18 mouse cellular contexts compared by ENCODE assay signal in the genomic region with DNA sequence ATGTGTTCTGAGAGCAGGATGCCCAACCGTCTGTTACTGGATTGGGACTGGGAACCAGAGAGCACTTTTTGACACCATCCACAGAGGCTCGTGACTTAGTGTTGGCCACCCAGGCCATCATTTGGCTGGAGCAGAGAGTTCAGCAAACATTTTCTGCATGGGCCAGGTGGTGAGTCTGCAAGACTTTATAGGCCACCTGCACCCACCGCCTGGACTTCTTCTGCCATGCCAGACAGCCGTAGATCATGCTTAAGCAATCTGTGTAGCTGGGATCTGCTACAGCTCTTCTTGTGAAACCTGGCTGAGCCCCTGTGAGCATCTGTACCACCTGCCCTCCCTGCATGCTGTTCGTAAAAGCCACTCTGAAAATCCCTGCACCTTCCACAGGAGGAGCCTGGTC. TPM values are rescaled to one million over a fixed set of nuclear protein-coding genes. Genes with fewer than 3 reads are reported as not detected.
DNase-seq lines count a peak whose midpoint lies in the region; ATAC-seq lines count a peak whose summit lies in the region.
"Had no signal": no experiment of that assay in that cellular context is flagged by ENCODE, and none has a peak within 500 bp of the region (broad histone marks: within the 10 kb centered on the region; RNA-seq: fewer than 3 reads in every experiment).

No protein-coding gene starts in this region.

- H3K36me3 ChIP-seq in forebrain, embryonic 15.5 days = no peaks in the 10 kb centered on the region
- no peaks in the 10 kb centered on the region for H3K36me3 ChIP-seq in forebrain, embryonic 10.5 days (replicated peaks)
- H3K36me3 ChIP-seq in midbrain, embryonic 11.5 days (ENCODE audit: control insufficient read depth, insufficient read depth, low read length) = no peaks in the 10 kb centered on the region
- no peaks in the 10 kb centered on the region for H3K36me3 ChIP-seq in midbrain, embryonic 14.5 days (ENCODE audit: control insufficient read depth, insufficient read depth, low read length)
- peaks cover 14% of the 10 kb centered on the region for H3K36me3 ChIP-seq in neural tube, embryonic 15.5 days
- H3K36me3 ChIP-seq: heart, embryonic 15.5 days; kidney, embryonic 15.5 days; liver, embryonic 13.5 days had no signal

- H3K9ac ChIP-seq in forebrain, embryonic 15.5 days (replicated peaks) = no peak overlapping the region
- H3K9ac ChIP-seq in midbrain, embryonic 11.5 days (ENCODE audit: low read length) = no peak overlapping the region
- no peak overlapping the region for H3K9ac ChIP-seq in midbrain, embryonic 14.5 days (replicated peaks; ENCODE audit: low read length)
- no peak overlapping the region for H3K9ac ChIP-seq in neural tube, embryonic 15.5 days (replicated peaks)
- H3K9ac ChIP-seq: embryonic facial prominence, embryonic 13.5 days; heart, embryonic 15.5 days; kidney, embryonic 15.5 days; liver, embryonic 13.5 days had no signal

- ATAC-seq in forebrain, embryonic 15.5 days (replicated peaks) = no peak
- no peak for ATAC-seq in midbrain, embryonic 11.5 days (ENCODE audit: low FRiP score)
- ATAC-seq in midbrain, embryonic 14.5 days (ENCODE audit: low FRiP score, low TSS enrichment) = no peak
- ATAC-seq in neural tube, embryonic 15.5 days (ENCODE audit: low FRiP score) = no peak
- ATAC-seq: intestine, embryonic 16.5 days had no signal

- no peak for DNase-seq in forebrain, embryonic 10.5 days (ENCODE audit: extremely low spot score, low spot score)
- DNase-seq in midbrain, embryonic 11.5 days (ENCODE audit: low spot score, missing footprints) = peak; percentile 69
- no peak for DNase-seq in midbrain, embryonic 14.5 days
- DNase-seq in cerebellum, adult 9-11 months = peak; percentile 85
- DNase-seq in ovary, postnatal 36 days (ENCODE audit: low spot score) = no peak
- no peak for DNase-seq in natural killer cell, adult 2 months (ENCODE audit: low spot score in 2 of 2)
- DNase-seq: adrenal gland, adult 8-10 months; gastrocnemius, adult 2 months; heart, adult 18-20 months; liver, embryonic 13.5 days; right cerebral cortex, adult 18-20 months; thymus, postnatal 4 days had no signal

- no peak overlapping the region for H3K4me2 ChIP-seq in forebrain, embryonic 15.5 days (replicated peaks)
- H3K4me2 ChIP-seq in midbrain, embryonic 11.5 days = no peak overlapping the region
- H3K4me2 ChIP-seq in midbrain, embryonic 14.5 days (ENCODE audit: low read length) = no peak overlapping the region
- H3K4me2 ChIP-seq in neural tube, embryonic 15.5 days = no peak overlapping the region
- H3K4me2 ChIP-seq: embryonic facial prominence, embryonic 13.5 days; heart, embryonic 15.5 days; kidney, embryonic 15.5 days; liver, embryonic 13.5 days had no signal

- no peaks in the 10 kb centered on the region for H3K27me3 ChIP-seq in forebrain, embryonic 15.5 days
- H3K27me3 ChIP-seq in forebrain, embryonic 10.5 days (ENCODE audit: poor library complexity, severe bottlenecking) = no peaks in the 10 kb centered on the region
- no peaks in the 10 kb centered on the region for H3K27me3 ChIP-seq in midbrain, embryonic 11.5 days (ENCODE audit: control insufficient read depth, insufficient read depth, low read length)
- no peaks in the 10 kb centered on the region for H3K27me3 ChIP-seq in midbrain, embryonic 14.5 days (ENCODE audit: control insufficient read depth, insufficient read depth, low read length)
- no peaks in the 10 kb centered on the region for H3K27me3 ChIP-seq in neural tube, embryonic 15.5 days (replicated peaks)
- H3K27me3 ChIP-seq: embryonic facial prominence, embryonic 13.5 days; heart, embryonic 15.5 days; kidney, embryonic 15.5 days; liver, embryonic 13.5 days had no signal

- peak overlapping the region; percentile 83 for H3K27ac ChIP-seq in forebrain, embryonic 15.5 days (replicated peaks)
- H3K27ac ChIP-seq in forebrain, embryonic 10.5 days = no peak overlapping the region
- no peak overlapping the region for H3K27ac ChIP-seq in midbrain, embryonic 11.5 days (ENCODE audit: low read depth, low read length)
- H3K27ac ChIP-seq in midbrain, embryonic 14.5 days (replicated peaks; ENCODE audit: low read depth, low read length) = no peak overlapping the region
- peak overlapping the region; percentile 54 for H3K27ac ChIP-seq in neural tube, embryonic 15.5 days (replicated peaks)
- H3K27ac ChIP-seq: embryonic facial prominence, embryonic 13.5 days; gastrocnemius, adult 2 months; heart, embryonic 15.5 days; kidney, embryonic 15.5 days; liver, embryonic 13.5 days had no signal

- H3K4me3 ChIP-seq in forebrain, embryonic 15.5 days = no peak overlapping the region
- H3K4me3 ChIP-seq in forebrain, embryonic 10.5 days = no peak overlapping the region
- no peak overlapping the region for H3K4me3 ChIP-seq in midbrain, embryonic 11.5 days (ENCODE audit: low read depth, low read length)
- H3K4me3 ChIP-seq in midbrain, embryonic 14.5 days (replicated peaks; ENCODE audit: low read depth, low read length) = no peak overlapping the region
- H3K4me3 ChIP-seq in neural tube, embryonic 15.5 days (replicated peaks) = no peak overlapping the region
- H3K4me3 ChIP-seq: embryonic facial prominence, embryonic 13.5 days; gastrocnemius, adult 2 months; heart, embryonic 15.5 days; kidney, embryonic 15.5 days; liver, embryonic 13.5 days had no signal

- 58% methylated on average over 5 of the region's 5 CpGs for WGBS in forebrain, embryonic 15.5 days
- 87% methylated on average over 5 of the region's 5 CpGs for WGBS in forebrain, embryonic 10.5 days
- 79% methylated on average over 5 of the region's 5 CpGs for WGBS in midbrain, embryonic 11.5 days
- WGBS in midbrain, embryonic 14.5 days = 80% methylated on average over 5 of the region's 5 CpGs
- 63% methylated on average over 5 of the region's 5 CpGs for WGBS in neural tube, embryonic 15.5 days

- H3K9me3 ChIP-seq in forebrain, embryonic 15.5 days = no peaks in the 10 kb centered on the region
- peaks cover 3% of the 10 kb centered on the region; the same call in 1 of the 2 replicates for H3K9me3 ChIP-seq in forebrain, embryonic 10.5 days
- H3K9me3 ChIP-seq in midbrain, embryonic 11.5 days (ENCODE audit: control insufficient read depth, low read length) = no peaks in the 10 kb centered on the region
- peaks cover 3% of the 10 kb centered on the region; the same call in 1 of the 2 replicates for H3K9me3 ChIP-seq in midbrain, embryonic 14.5 days (ENCODE audit: control insufficient read depth, low read length)
- H3K9me3 ChIP-seq in neural tube, embryonic 15.5 days (replicated peaks) = 0 out of 2 replicates have a peak, but pooled peaks cover 14% of the 10 kb centered on the region
- H3K9me3 ChIP-seq: kidney, embryonic 15.5 days; liver, embryonic 13.5 days had no signal

- peaks cover 34% of the 10 kb centered on the region for H3K4me1 ChIP-seq in forebrain, embryonic 15.5 days
- H3K4me1 ChIP-seq in forebrain, embryonic 10.5 days = peaks cover 12% of the 10 kb centered on the region
- H3K4me1 ChIP-seq in midbrain, embryonic 11.5 days (ENCODE audit: control insufficient read depth, insufficient read depth, low read length) = no peaks in the 10 kb centered on the region
- H3K4me1 ChIP-seq in midbrain, embryonic 14.5 days (ENCODE audit: control insufficient read depth, insufficient read depth, low read length) = peaks cover 7% of the 10 kb centered on the region; the same call in 1 of the 2 replicates
- H3K4me1 ChIP-seq in neural tube, embryonic 15.5 days = peaks cover 14% of the 10 kb centered on the region; the same call in 1 of the 2 replicates
- H3K4me1 ChIP-seq: heart, embryonic 15.5 days; liver, embryonic 13.5 days had no signal

RNA-seq across cellular contexts. Expression of gene Pimreg, which starts 25.5 kb away (rescaled TPM):
- polyA plus RNA-seq in forebrain, embryonic 15.5 days (2015; fragmentation: Nextera tagmentation; extraction: Ambion mirVana) = 80.9 and 88.0 TPM in 2 replicates
- 265 and 279 TPM in 2 replicates for polyA plus RNA-seq in forebrain, embryonic 10.5 days (2016; fragmentation: Nextera tagmentation; extraction: Ambion mirVana)
- 201 and 214 TPM in 2 replicates for polyA plus RNA-seq in midbrain, embryonic 11.5 days (2014; fragmentation: Nextera tagmentation; extraction: Ambion mirVana)
- 26.5 and 39.3 TPM in 2 replicates for polyA plus RNA-seq in midbrain, embryonic 14.5 days (2014; fragmentation: Nextera tagmentation; extraction: Ambion mirVana)
- 19.1 and 33.3 TPM in 2 replicates for polyA plus RNA-seq in neural tube, embryonic 15.5 days (2015; fragmentation: Nextera tagmentation; extraction: Ambion mirVana)

RNA-seq across cellular contexts. Expression of gene Aipl1, which starts 30.0 kb away (rescaled TPM):
- 0.23 and 0.42 TPM in 2 replicates for polyA plus RNA-seq in forebrain, embryonic 15.5 days (2015; fragmentation: Nextera tagmentation; extraction: Ambion mirVana)
- polyA plus RNA-seq in forebrain, embryonic 10.5 days (2016; fragmentation: Nextera tagmentation; extraction: Ambion mirVana) = 0.64 and 0.66 TPM in 2 replicates
- polyA plus RNA-seq in midbrain, embryonic 11.5 days (2014; fragmentation: Nextera tagmentation; extraction: Ambion mirVana) = 0.15 and 0.44 TPM in 2 replicates
- polyA plus RNA-seq in midbrain, embryonic 14.5 days (2014; fragmentation: Nextera tagmentation; extraction: Ambion mirVana) = 0.23 and 0.29 TPM in 2 replicates
- polyA plus RNA-seq in neural tube, embryonic 15.5 days (2015; fragmentation: Nextera tagmentation; extraction: Ambion mirVana) = 0.36 and 0.41 TPM in 2 replicates

Comparison
In these comparisons a context has a peak if more than half of its experiments do, and no peak if none do; other contexts are left out.
1. H3K27ac ChIP-seq: peak in forebrain, embryonic 15.5 days (single experiment) and neural tube, embryonic 15.5 days (single experiment); none in forebrain, embryonic 10.5 days (single experiment), midbrain, embryonic 11.5 days (single experiment) and midbrain, embryonic 14.5 days (single experiment).
2. DNase-seq: peak in midbrain, embryonic 11.5 days (single experiment) and cerebellum, adult 9-11 months (single experiment); none in forebrain, embryonic 10.5 days (single experiment), midbrain, embryonic 14.5 days (single experiment), ovary, postnatal 36 days (single experiment) and natural killer cell, adult 2 months (0 of 2).